Mouse (Mus musculus) ES-E14 (cell line): Measurements from ENCODE around the gene Trip10. TPM values are rescaled to one million over a fixed set of nuclear protein-coding genes. Genes with fewer than 3 reads are reported as not detected.

Experiments
- DNase-seq: peaks from one replicate; pipeline ENCODE4 v3.0.0-alpha.2; 2013; ENCODE audit warnings: low read depth, low spot score
- H3K27ac ChIP-seq: 2 replicates; pipeline ENCODE4 v1.5.1; 2012; ENCODE audit warnings: low read depth, mild to moderate bottlenecking, low read length, moderate library complexity, mixed read lengths; ENCODE audit not compliant: poor library complexity, insufficient read depth, severe bottlenecking
- H3K36me3 ChIP-seq: 2 replicates; pipeline ENCODE4 v1.6.1; 2012; ENCODE audit warnings: mild to moderate bottlenecking, low read length, moderate library complexity, mixed read lengths; ENCODE audit not compliant: control insufficient read depth, poor library complexity, insufficient read depth, severe bottlenecking
- H3K4me1 ChIP-seq, 2 experiments: fragments of 150-350 bp in 1 of 2; sonication (generic) in 1 of 2; 2 replicates each; pipeline ENCODE4 v1.6.1; 2012; ENCODE audit warnings: low read length in 2 of 2, mild to moderate bottlenecking in 1 of 2, mixed read lengths in 1 of 2; ENCODE audit not compliant: control insufficient read depth in 2 of 2, insufficient read depth in 2 of 2, poor library complexity in 1 of 2
- H3K4me3 ChIP-seq, 2 experiments: fragments of 150-350 bp in 1 of 2; sonication (generic) in 1 of 2; 2 replicates each; pipeline ENCODE4 v1.5.1; 2012; ENCODE audit warnings: low read length in 2 of 2, low read depth in 1 of 2, mild to moderate bottlenecking in 1 of 2, mixed read lengths in 1 of 2; ENCODE audit not compliant: insufficient read depth in 1 of 2, poor library complexity in 1 of 2, severe bottlenecking in 1 of 2
- H3K9ac ChIP-seq: 2 replicates; pipeline ENCODE4 v1.6.1; 2012; ENCODE audit warnings: low read depth, mild to moderate bottlenecking, low read length, mixed read lengths; ENCODE audit not compliant: poor library complexity, insufficient read depth, severe bottlenecking
- H3K9me3 ChIP-seq: fragments of 150-350 bp; sonication (generic); 2 replicates; pipeline ENCODE4 v1.6.1; 2012; ENCODE audit warnings: low read depth, mild to moderate bottlenecking, low read length; ENCODE audit not compliant: control insufficient read depth, insufficient read depth
- CHD2 ChIP-seq: IDR thresholded peaks from 2 replicates; pipeline ENCODE4 v1.6.1; 2014; ENCODE audit warnings: mild to moderate bottlenecking, low read depth, low read length, inconsistent platforms
- HCFC1 ChIP-seq: IDR thresholded peaks from 2 replicates; pipeline ENCODE4 v1.6.1; 2012; ENCODE audit warnings: low read length, inconsistent platforms, borderline replicate concordance; ENCODE audit not compliant: insufficient read depth
- MAFK ChIP-seq: IDR thresholded peaks from 2 replicates; pipeline ENCODE4 v1.6.1; 2014; ENCODE audit warnings: mild to moderate bottlenecking, low read depth, low read length, inconsistent platforms; ENCODE audit not compliant: insufficient read depth
- ZC3H11A ChIP-seq: IDR thresholded peaks from 2 replicates; pipeline ENCODE4 v1.6.1; 2012; ENCODE audit warnings: low read depth, mild to moderate bottlenecking, inconsistent platforms, low read length, borderline replicate concordance
- ZNF384 ChIP-seq: IDR thresholded peaks from 2 replicates; pipeline ENCODE4 v1.6.1; 2012; ENCODE audit warnings: low read depth, low read length, inconsistent platforms
- in situ Hi-C, 2 experiments: fragments of 600-800 bp; cut with MboI; formaldehyde crosslinking; loops; one replicate each; pipeline ENCODE4 v1.15.1; 2025; ENCODE audit warnings: low sequenced_read_pairs in 2 of 2, inconsistent platforms in 1 of 2; ENCODE audit not compliant: unreplicated experiment in 2 of 2
- total RNA-seq: library from RNA; depleted of rRNA; stranded (reverse); fragments of 300-350 nt; gene quantifications from 2 replicates; pipeline ENCODE4 v1.2.3, GENCODE M21; 2012

Gene Trip10
- total RNA-seq, 1 experiment, result 40.6 TPM

DNA sequence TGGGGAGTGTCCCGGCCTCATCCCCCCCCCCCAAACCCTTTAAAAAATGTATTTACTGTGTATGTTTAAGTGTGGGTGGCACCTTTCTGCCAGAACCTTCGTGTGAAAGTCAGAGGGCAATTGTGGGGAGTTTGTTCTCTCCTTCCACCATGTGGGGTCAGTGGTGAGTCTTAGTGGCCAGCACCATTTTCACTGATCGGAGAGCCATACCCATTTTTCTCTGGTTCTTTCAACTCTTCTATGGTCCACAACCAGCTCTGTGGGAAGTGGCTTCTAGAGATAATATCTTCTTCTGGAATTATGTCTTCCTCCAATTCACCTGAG lies 29.4 kb upstream of the Trip10 start:
- H3K36me3 ChIP-seq, result no peaks in the 10 kb centered on the region
- in situ Hi-C loops, result loop anchor here in 1 of 2 experiments (10.0 kb wide), 1 partner anchor 115 kb away; no protein-coding TSS in a partner anchor
- H3K4me1 ChIP-seq, result peaks cover 0 to 2% of the 10 kb centered on the region in 2 experiments; a peak in 1 of 4 replicates
- H3K9me3 ChIP-seq, result no peaks in the 10 kb centered on the region
- DNase-seq, result no peak
- no peak overlapping the region for H3K9ac ChIP-seq
- no peak overlapping the region for H3K4me3 ChIP-seq
- no peak overlapping the region for H3K27ac ChIP-seq
- TF ChIP-seq HCFC1, result no peak
- no peak for TF ChIP-seq CHD2
- TF ChIP-seq ZC3H11A, result no peak
- no peak for TF ChIP-seq ZNF384
- no peak for TF ChIP-seq MAFK

DNA sequence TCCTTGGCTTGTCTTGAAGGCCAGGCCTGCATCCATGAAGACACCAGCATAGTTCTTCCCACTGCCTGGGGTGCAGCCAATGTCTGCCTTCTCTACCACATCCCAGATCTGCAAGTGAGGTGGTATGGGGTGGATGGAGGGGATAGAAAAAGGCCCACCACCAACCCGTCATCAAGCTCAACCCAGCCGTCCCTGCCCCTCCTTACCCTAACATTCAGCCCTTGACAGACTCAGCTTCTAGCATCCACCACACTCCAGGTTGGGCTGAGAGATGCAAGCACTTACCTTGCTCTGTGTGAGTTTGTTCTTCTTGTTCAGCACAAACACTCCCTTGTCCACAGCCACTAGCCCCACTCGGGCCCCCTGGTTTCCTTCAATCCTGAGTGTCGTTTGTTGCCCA lies 27.3 kb upstream of the Trip10 start:
- TF ChIP-seq ZNF384 (no peak), MAFK (no peak)
- no peak overlapping the region; the same call in 1 of the 2 replicates for H3K27ac ChIP-seq
- H3K4me3 ChIP-seq, result no peak overlapping the region
- no peaks in the 10 kb centered on the region for H3K9me3 ChIP-seq
- in situ Hi-C loops, result no loop called here
- H3K4me1 ChIP-seq, result peaks cover 0 to 2% of the 10 kb centered on the region in 2 experiments; a peak in 1 of 4 replicates
- DNase-seq, result no peak
- H3K36me3 ChIP-seq, result no peaks in the 10 kb centered on the region
- H3K9ac ChIP-seq, result no peak overlapping the region

- Histone ChIP-seq H3K4me3 (no peak overlapping the region), H3K27ac (no peak overlapping the region), H3K9ac (no peak overlapping the region), H3K4me1 (peaks cover 0 to 2% of the 10 kb centered on the region in 2 experiments; a peak in 1 of 4 replicates), H3K36me3 (no peaks in the 10 kb centered on the region), H3K9me3 (no peaks in the 10 kb centered on the region)
- no peak for TF ChIP-seq ZNF384
- no peak for TF ChIP-seq ZC3H11A
- no peak for TF ChIP-seq HCFC1
- no peak for TF ChIP-seq CHD2
- TF ChIP-seq MAFK, result no peak
- in situ Hi-C loops, result no loop called here
- no peak for DNase-seq
Measured at GRCm38 (mm10) chr17:57223313-57223712, 25.9 kb upstream of the Trip10 start.

DNA sequence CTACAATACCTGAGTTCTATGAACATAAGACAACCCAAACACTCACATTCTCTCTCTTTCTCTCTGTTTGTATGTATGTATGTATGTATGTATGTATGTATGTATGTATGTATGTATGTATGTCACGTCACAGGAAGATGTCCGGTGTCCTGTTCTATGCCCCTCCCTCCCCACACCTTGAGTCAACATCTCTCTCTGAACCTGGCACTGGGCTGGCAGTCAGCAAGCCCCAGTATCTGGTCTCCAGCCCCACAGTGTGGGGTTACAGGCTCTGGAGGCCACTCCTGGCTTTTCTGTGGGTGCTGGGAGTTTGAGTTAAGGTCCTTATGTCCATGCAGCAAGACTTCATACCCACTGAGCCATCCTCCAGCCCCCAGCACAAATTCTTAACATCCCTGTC lies 21.8 kb upstream of the Trip10 start:
- no peak overlapping the region for H3K9ac ChIP-seq
- DNase-seq, result no peak
- no peak overlapping the region for H3K4me3 ChIP-seq
- no peaks in the 10 kb centered on the region for H3K4me1 ChIP-seq
- TF ChIP-seq MAFK, result no peak
- no peak for TF ChIP-seq ZC3H11A
- TF ChIP-seq HCFC1, result no peak
- no peak for TF ChIP-seq ZNF384
- TF ChIP-seq CHD2, result no peak
- H3K27ac ChIP-seq, result no peak overlapping the region
- no peaks in the 10 kb centered on the region for H3K9me3 ChIP-seq
- in situ Hi-C loops, result no loop called here
- no peaks in the 10 kb centered on the region for H3K36me3 ChIP-seq

DNA sequence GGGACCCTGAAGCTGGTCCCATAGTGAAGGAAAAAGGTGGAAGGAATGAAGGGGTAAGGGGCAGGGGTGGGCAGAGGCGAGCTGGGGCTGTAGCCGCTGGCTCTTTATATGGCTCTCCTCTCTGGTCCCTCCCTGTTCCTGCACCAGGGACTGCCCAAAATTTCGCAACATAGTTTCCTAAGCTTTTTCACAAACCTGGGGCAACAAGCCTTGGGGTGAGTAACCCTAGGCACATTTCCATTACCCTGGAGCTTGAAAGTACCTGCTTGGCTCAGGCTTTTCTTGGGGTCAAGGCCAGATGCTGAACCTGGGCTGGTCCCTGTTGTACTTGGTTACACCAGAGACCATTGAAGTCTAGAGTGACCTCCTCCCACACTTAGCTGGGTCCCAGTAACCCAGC lies 21.2 kb upstream of the Trip10 start, which contains the start of gene C3:
Gene C3, minus strand, starts transcription at position 123 of the 400 bp plus-strand sequence.
- H3K9ac ChIP-seq, result no peak within 1 kb of the TSS
- H3K4me3 ChIP-seq, result no peak within 1 kb of the TSS
- in situ Hi-C loops, result no loop called here
- no peak for DNase-seq
- no peaks in the 10 kb centered on the region for H3K9me3 ChIP-seq
- H3K36me3 ChIP-seq, result no peaks in the 10 kb centered on the region
- H3K4me1 ChIP-seq, result no peaks in the 10 kb centered on the region
- H3K27ac ChIP-seq, result no peak within 1 kb of the TSS
- TF ChIP-seq CHD2 (no peak), ZC3H11A (no peak), ZNF384 (no peak), HCFC1 (no peak), MAFK (no peak)
